Mouse (Mus musculus) v-Abl transformed pro-B cells (cell line): ENCODE results near the gene Clec5a.
"Not testable (repeated sequence)": the region's sequence is repeated elsewhere in the genome, so short reads cannot be mapped to it uniquely, and the experiment has no call there.

Source experiments
- in situ Hi-C, 2 experiments: fragments of 400-800 bp; cut with MboI; formaldehyde crosslinking; loops; one replicate each; pipeline ENCODE4 v1.15.1; 2025; ENCODE audit not compliant: unreplicated experiment in 2 of 2

Gene Clec5a

GRCm38 (mm10) chr6:40585645-40586044 is at the start of gene Clec5a:
Clec5a (minus strand) TSS chr6:40585821.
- in situ Hi-C loops = no loop called here

- in situ Hi-C loops = no loop called here
These were observed 49.0 kb upstream of the Clec5a start for GRCm38 (mm10) chr6:40634640-40635071.

GRCm38 (mm10) chr6:40628406-40629000 is 42.9 kb upstream of the Clec5a start, which contains the start of gene Mgam:
Mgam (plus strand) TSS chr6:40628831.
- in situ Hi-C loops = no loop called here

GRCm38 (mm10) chr6:40626111-40626510 is 40.5 kb upstream of the Clec5a start:
- in situ Hi-C loops = no loop called here

GRCm38 (mm10) chr6:40617965-40618364 is 32.3 kb upstream of the Clec5a start:
- in situ Hi-C loops = no loop called here

GRCm38 (mm10) chr6:40613260-40613852 is 27.7 kb upstream of the Clec5a start, which contains the start of gene Tas2r138:
Tas2r138 (minus strand) TSS chr6:40613310.
- in situ Hi-C loops = no loop called here

- in situ Hi-C loops = no loop called here
These were observed 24.6 kb upstream of the Clec5a start for GRCm38 (mm10) chr6:40610244-40610643.

- in situ Hi-C loops = no loop called here
These were observed 21.8 kb upstream of the Clec5a start for GRCm38 (mm10) chr6:40607431-40607830.

GRCm38 (mm10) chr6:40598546-40598945 is 12.9 kb upstream of the Clec5a start:
- in situ Hi-C loops = not testable (repeated sequence)

GRCm38 (mm10) chr6:40594804-40595550 is 9.4 kb upstream of the Clec5a start:
- in situ Hi-C loops = no loop called here

GRCm38 (mm10) chr6:40588346-40588745 is 2.7 kb upstream of the Clec5a start:
- in situ Hi-C loops = no loop called here

- in situ Hi-C loops = no loop called here
These were observed 1.3 kb downstream of the Clec5a start for GRCm38 (mm10) chr6:40584336-40584735.

- in situ Hi-C loops = no loop called here
These were observed 9.3 kb downstream of the Clec5a start for GRCm38 (mm10) chr6:40576305-40576704.

GRCm38 (mm10) chr6:40573618-40574017 is 12.0 kb downstream of the Clec5a start:
- in situ Hi-C loops = no loop called here

GRCm38 (mm10) chr6:40569187-40569586 is 16.4 kb downstream of the Clec5a start, which contains the start of gene Olfr460:
Olfr460 (plus strand) TSS chr6:40569487.
- in situ Hi-C loops = no loop called here

- in situ Hi-C loops = no loop called here
These were observed 30.7 kb downstream of the Clec5a start, which contains the start of gene Olfr461 for GRCm38 (mm10) chr6:40554950-40555349. Olfr461 (minus strand) TSS chr6:40555050.

- in situ Hi-C loops = no loop called here
These were observed 40.9 kb downstream of the Clec5a start for GRCm38 (mm10) chr6:40544690-40545089.
